8 mouse cellular contexts compared by ENCODE assay signal in the genomic region with DNA sequence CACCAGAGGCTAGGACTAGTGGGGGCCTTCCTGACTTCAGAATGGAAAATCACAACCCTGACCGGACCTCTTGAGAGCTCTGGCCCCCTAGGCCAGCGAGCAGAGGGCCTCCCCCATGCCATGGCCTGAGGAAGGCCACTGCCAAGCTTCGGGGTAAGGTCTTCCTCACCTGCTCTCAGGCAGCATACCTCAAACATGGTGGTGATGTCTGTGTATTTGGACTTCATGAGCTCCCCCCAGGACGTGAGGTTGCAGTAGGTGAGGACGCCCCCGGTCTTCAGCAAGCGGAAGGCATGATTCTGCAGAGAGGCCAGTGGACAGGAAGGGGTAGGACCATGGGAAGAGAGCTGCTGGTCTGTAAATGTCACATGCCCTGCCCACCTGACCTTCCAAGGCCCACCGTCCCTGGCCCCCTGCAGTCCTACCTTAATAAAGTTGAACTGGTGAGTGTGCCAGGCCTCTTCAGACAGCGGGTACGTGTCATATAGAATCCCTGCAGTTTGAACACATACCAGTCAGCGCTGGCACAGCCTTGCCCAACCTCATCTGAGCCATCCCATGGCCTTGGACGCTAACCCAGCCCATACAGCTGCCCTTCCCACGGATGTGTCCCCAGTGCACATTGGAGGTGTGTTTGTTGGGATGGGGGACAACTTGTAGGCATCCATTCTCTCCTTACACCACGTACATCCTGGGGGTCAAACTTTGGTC. TPM values are rescaled to one million over a fixed set of nuclear protein-coding genes. Genes with fewer than 3 reads are reported as not detected.
A peak's percentile ranks its signal among the peaks of the same experiment; 100 is the strongest.
DNase-seq lines count a peak whose midpoint lies in the region; ATAC-seq and TF ChIP-seq lines count a peak whose summit lies in the region.

No protein-coding gene starts in this region.

- H3K4me3 ChIP-seq in left cerebral cortex, adult 2 months: no peak overlapping the region
- peak overlapping the region; percentile 61; the same call in 1 of the 2 replicates for H3K4me3 ChIP-seq in hindbrain, embryonic 10.5 days
- H3K4me3 ChIP-seq in liver, embryonic 15.5 days (replicated peaks): peak overlapping the region; percentile 58

- 89% methylated on average over 14 of the region's 14 CpGs for WGBS in hindbrain, embryonic 10.5 days
- 80% methylated on average over 14 of the region's 14 CpGs for WGBS in liver, embryonic 15.5 days (ENCODE audit: insufficient replicate concordance)

- H3K27me3 ChIP-seq in hindbrain, embryonic 10.5 days (ENCODE audit: insufficient read depth, poor library complexity, severe bottlenecking): no peaks in the 10 kb centered on the region
- no peaks in the 10 kb centered on the region for H3K27me3 ChIP-seq in liver, embryonic 15.5 days

- DNase-seq in cerebellum, adult 9-11 months: peak; percentile 70
- no peak for DNase-seq in cerebellum, postnatal 14 days
- DNase-seq in left cerebral cortex, adult 2 months (ENCODE audit: extremely low spot score in 1 of 2, low spot score in 2 of 2): no peak
- DNase-seq in left cerebral cortex, adult 18-20 months (ENCODE audit: low spot score in 2 of 2): no peak
- no peak for DNase-seq in hindbrain, embryonic 10.5 days (ENCODE audit: low spot score)
- DNase-seq in layer of hippocampus, adult 18-20 months (ENCODE audit: low spot score in 2 of 2): no peak

- peaks cover 51% of the 10 kb centered on the region for H3K36me3 ChIP-seq in hindbrain, embryonic 10.5 days
- H3K36me3 ChIP-seq in liver, embryonic 15.5 days (replicated peaks): peaks cover 51% of the 10 kb centered on the region

- H3K9me3 ChIP-seq in hindbrain, embryonic 10.5 days: no peaks in the 10 kb centered on the region
- no peaks in the 10 kb centered on the region for H3K9me3 ChIP-seq in liver, embryonic 15.5 days (replicated peaks)

- intact Hi-C loops in left cerebral cortex, adult 2 months (cut with DNase I): no loop called here

- ATAC-seq in liver, embryonic 15.5 days (ENCODE audit: insufficient read depth): no peak
- no peak for ATAC-seq in granulocyte monocyte progenitor cell, adult 5-6 weeks (replicated peaks; ENCODE audit: poor library complexity, severe bottlenecking)

- H3K4me2 ChIP-seq in liver, embryonic 15.5 days: peak overlapping the region; percentile 89

- no peak overlapping the region for H3K9ac ChIP-seq in liver, embryonic 15.5 days

- H3K4me1 ChIP-seq in hindbrain, embryonic 10.5 days (replicated peaks): peaks cover 61% of the 10 kb centered on the region
- H3K4me1 ChIP-seq in liver, embryonic 15.5 days (replicated peaks): peaks cover 66% of the 10 kb centered on the region

- peak overlapping the region; percentile 76 for H3K27ac ChIP-seq in left cerebral cortex, adult 2 months
- peak overlapping the region; percentile 91 for H3K27ac ChIP-seq in hindbrain, embryonic 10.5 days
- H3K27ac ChIP-seq in liver, embryonic 15.5 days (replicated peaks): no peak overlapping the region

- no peak for TF ChIP-seq CTCF in left cerebral cortex, adult 2 months (IDR thresholded peaks at IDR 0.05)

RNA-seq across cellular contexts. Expression of a gene that starts 1.9 kb away (rescaled TPM):
- 10 to 100 TPM; 16.6 to 23.3 TPM for total RNA-seq in left cerebral cortex, adult 2 months (2021)
- total RNA-seq in left cerebral cortex, adult 18-20 months (2021): 10 to 100 TPM; 16.2 to 21.2 TPM
- 38.3 and 45.1 TPM in 2 replicates for polyA plus RNA-seq in hindbrain, embryonic 10.5 days (2016; fragmentation: Nextera tagmentation; extraction: Ambion mirVana)
- 112 and 138 TPM in 2 replicates for polyA plus RNA-seq in liver, embryonic 15.5 days (2015; fragmentation: Nextera tagmentation; extraction: Ambion mirVana)
- 10 to 100 TPM; 24.5 to 26.7 TPM for total RNA-seq in layer of hippocampus, adult 18-20 months (2021)
- 4.8 and 6.9 TPM in 2 replicates for total RNA-seq in granulocyte monocyte progenitor cell, adult 5-6 weeks (2014; fragmentation: Nextera tagmentation)
- total RNA-seq in granulocyte monocyte progenitor cell, adult 5-6 weeks (2017): 3.1 and 5.7 TPM in 2 replicates

RNA-seq across cellular contexts. Expression of a gene that starts 2.4 kb away (rescaled TPM):
- total RNA-seq in left cerebral cortex, adult 2 months (2021): 10 to 100 TPM; 87.4 to 90.3 TPM
- 10 to 100 TPM; 75.6 to 81.7 TPM for total RNA-seq in left cerebral cortex, adult 18-20 months (2021)
- 51.0 and 51.2 TPM in 2 replicates for polyA plus RNA-seq in hindbrain, embryonic 10.5 days (2016; fragmentation: Nextera tagmentation; extraction: Ambion mirVana)
- polyA plus RNA-seq in liver, embryonic 15.5 days (2015; fragmentation: Nextera tagmentation; extraction: Ambion mirVana): 26.0 and 27.2 TPM in 2 replicates
- 10 to 100 TPM; 77.2 to 83.0 TPM for total RNA-seq in layer of hippocampus, adult 18-20 months (2021)
- total RNA-seq in granulocyte monocyte progenitor cell, adult 5-6 weeks (2014; fragmentation: Nextera tagmentation): 128 and 145 TPM in 2 replicates
- total RNA-seq in granulocyte monocyte progenitor cell, adult 5-6 weeks (2017): 154 and 157 TPM in 2 replicates

RNA-seq across cellular contexts. Expression of a gene that starts 10.0 kb away (rescaled TPM):
- 100 to 1,000 TPM; 194 to 206 TPM for total RNA-seq in left cerebral cortex, adult 2 months (2021)
- total RNA-seq in left cerebral cortex, adult 18-20 months (2021): 100 to 1,000 TPM; 219 to 232 TPM
- 303 and 313 TPM in 2 replicates for polyA plus RNA-seq in hindbrain, embryonic 10.5 days (2016; fragmentation: Nextera tagmentation; extraction: Ambion mirVana)
- polyA plus RNA-seq in liver, embryonic 15.5 days (2015; fragmentation: Nextera tagmentation; extraction: Ambion mirVana): 228 and 236 TPM in 2 replicates
- total RNA-seq in layer of hippocampus, adult 18-20 months (2021): 100 to 1,000 TPM; 218 to 228 TPM
- total RNA-seq in granulocyte monocyte progenitor cell, adult 5-6 weeks (2014; fragmentation: Nextera tagmentation): 109 and 191 TPM in 2 replicates
- 97.9 and 124 TPM in 2 replicates for total RNA-seq in granulocyte monocyte progenitor cell, adult 5-6 weeks (2017)

RNA-seq across cellular contexts. Expression of a gene that starts 32.7 kb away (rescaled TPM):
- total RNA-seq in left cerebral cortex, adult 2 months (2021): 10 to 100 TPM; 37.8 to 43.3 TPM
- 10 to 100 TPM; 32.2 to 39.3 TPM for total RNA-seq in left cerebral cortex, adult 18-20 months (2021)
- 63.6 and 102 TPM in 2 replicates for polyA plus RNA-seq in hindbrain, embryonic 10.5 days (2016; fragmentation: Nextera tagmentation; extraction: Ambion mirVana)
- 16.6 and 17.0 TPM in 2 replicates for polyA plus RNA-seq in liver, embryonic 15.5 days (2015; fragmentation: Nextera tagmentation; extraction: Ambion mirVana)
- 10 to 100 TPM; 37.4 to 45.1 TPM for total RNA-seq in layer of hippocampus, adult 18-20 months (2021)
- 52.6 and 53.1 TPM in 2 replicates for total RNA-seq in granulocyte monocyte progenitor cell, adult 5-6 weeks (2014; fragmentation: Nextera tagmentation)
- 30.6 and 31.0 TPM in 2 replicates for total RNA-seq in granulocyte monocyte progenitor cell, adult 5-6 weeks (2017)

RNA-seq across cellular contexts. Expression of a gene that starts 33.3 kb away (rescaled TPM):
- 100 to 1,000 TPM; 816 to 913 TPM for total RNA-seq in left cerebral cortex, adult 2 months (2021)
- 1,000 to 10,000 TPM in 1 of 2 experiments, 100 to 1,000 TPM in 1; 965 to 1,061 TPM for total RNA-seq in left cerebral cortex, adult 18-20 months (2021)
- 971 and 1,039 TPM in 2 replicates for polyA plus RNA-seq in hindbrain, embryonic 10.5 days (2016; fragmentation: Nextera tagmentation; extraction: Ambion mirVana)
- polyA plus RNA-seq in liver, embryonic 15.5 days (2015; fragmentation: Nextera tagmentation; extraction: Ambion mirVana): 501 and 527 TPM in 2 replicates
- total RNA-seq in layer of hippocampus, adult 18-20 months (2021): 1,000 to 10,000 TPM in 1 of 2 experiments, 100 to 1,000 TPM in 1; 997 to 1,043 TPM
- 3,725 and 3,829 TPM in 2 replicates for total RNA-seq in granulocyte monocyte progenitor cell, adult 5-6 weeks (2014; fragmentation: Nextera tagmentation)
- 2,646 and 2,810 TPM in 2 replicates for total RNA-seq in granulocyte monocyte progenitor cell, adult 5-6 weeks (2017)
